Mouse (Mus musculus) MEL (cell line): ENCODE data around the gene Cep41. TPM values are rescaled to one million over a fixed set of nuclear protein-coding genes. Genes with fewer than 3 reads are reported as not detected.

Experiments
- DNase-seq: peaks from one replicate; pipeline ENCODE4 v3.0.0; 2011; ENCODE audit warnings: low read depth, low spot score
- H3K27ac ChIP-seq: 2 replicates; pipeline ENCODE4 v1.5.1; 2012; ENCODE audit warnings: low read depth, mild to moderate bottlenecking, control low read depth, low read length, moderate library complexity; ENCODE audit not compliant: control insufficient read depth
- H3K27me3 ChIP-seq, 2 experiments: fragments of 150-350 bp in 1 of 2; sonication (generic) in 1 of 2; 2 replicates each; pipeline ENCODE4 v1.6.1; 2012; ENCODE audit warnings: low read length in 2 of 2, mild to moderate bottlenecking in 2 of 2, improper control_type of control experiment in 1 of 2, moderate library complexity in 1 of 2; ENCODE audit not compliant: insufficient read depth in 2 of 2, control insufficient read depth in 1 of 2
- H3K36me3 ChIP-seq, 2 experiments: 2 replicates each; pipeline ENCODE4 v1.6.1; 2012 to 2014; ENCODE audit warnings: low read length in 2 of 2, improper control_type of control experiment in 1 of 2, inconsistent platforms in 1 of 2, mild to moderate bottlenecking in 1 of 2; ENCODE audit not compliant: insufficient read depth in 2 of 2, control insufficient read depth in 1 of 2
- H3K4me1 ChIP-seq, 2 experiments: fragments of 150-350 bp in 1 of 2; sonication (generic) in 1 of 2; 2 replicates each; pipeline ENCODE4 v1.6.1; 2012; ENCODE audit warnings: low read length in 2 of 2, improper control_type of control experiment in 1 of 2, mild to moderate bottlenecking in 1 of 2; ENCODE audit not compliant: insufficient read depth in 2 of 2, control insufficient read depth in 1 of 2
- H3K4me3 ChIP-seq, 2 experiments: fragments of 150-350 bp in 1 of 2; sonication (generic) in 1 of 2; 2 replicates each; pipeline ENCODE4 v1.5.1; 2012; ENCODE audit warnings: low read depth in 2 of 2, low read length in 2 of 2, mild to moderate bottlenecking in 2 of 2, moderate library complexity in 2 of 2, control low read depth in 1 of 2, improper control_type of control experiment in 1 of 2; ENCODE audit not compliant: control insufficient read depth in 1 of 2, insufficient read depth in 1 of 2
- H3K79me2 ChIP-seq: 2 replicates; pipeline ENCODE4 v1.6.1; 2012; ENCODE audit warnings: mild to moderate bottlenecking, low read length, moderate library complexity; ENCODE audit not compliant: control insufficient read depth, poor library complexity, insufficient read depth
- H3K9ac ChIP-seq: 2 replicates; pipeline ENCODE4 v1.6.1; 2012; ENCODE audit warnings: low read depth, mild to moderate bottlenecking, control low read depth, low read length, moderate library complexity; ENCODE audit not compliant: control insufficient read depth, poor library complexity, severe bottlenecking
- H3K9me3 ChIP-seq: fragments of 150-350 bp; sonication (generic); replicated peaks from 2 replicates; pipeline ENCODE4 v1.6.1; 2012; ENCODE audit warnings: mild to moderate bottlenecking, low read length, improper control_type of control experiment, moderate library complexity; ENCODE audit not compliant: insufficient read depth
- BHLHE40 ChIP-seq: IDR thresholded peaks from 2 replicates; pipeline ENCODE4 v1.6.1; 2012; ENCODE audit warnings: low read depth, mild to moderate bottlenecking, inconsistent platforms, low read length, improper control_type of control experiment, borderline replicate concordance
- CHD1 ChIP-seq: IDR thresholded peaks from 2 replicates; pipeline ENCODE4 v1.6.1; 2012; ENCODE audit warnings: low read depth, mild to moderate bottlenecking, inconsistent platforms, low read length, improper control_type of control experiment
- CHD2 ChIP-seq: IDR thresholded peaks from 2 replicates; pipeline ENCODE4 v1.6.1; 2011; ENCODE audit warnings: low read length, improper control_type of control experiment
- CTCF ChIP-seq, 3 experiments: IDR thresholded peaks in 2 of 3; conservative IDR thresholded peaks in 1 of 3; 2 replicates each; pipeline ENCODE4 v1.5.1; 2011 to 2012; ENCODE audit warnings: low read length in 3 of 3, low read depth in 2 of 3, mild to moderate bottlenecking in 2 of 3, improper control_type of control experiment in 1 of 3, inconsistent platforms in 1 of 3, mixed read lengths in 1 of 3, moderate library complexity in 1 of 3; ENCODE audit not compliant: control insufficient read depth in 1 of 3, insufficient read depth in 1 of 3, poor library complexity in 1 of 3, severe bottlenecking in 1 of 3
- E2F4 ChIP-seq: IDR thresholded peaks from 2 replicates; pipeline ENCODE4 v1.6.1; 2011; ENCODE audit warnings: low read depth, low read length, improper control_type of control experiment, borderline replicate concordance
- ETS1 ChIP-seq: IDR thresholded peaks from 2 replicates; pipeline ENCODE4 v1.6.1; 2012; ENCODE audit warnings: low read depth, mild to moderate bottlenecking, inconsistent platforms, low read length, improper control_type of control experiment, moderate library complexity
- GABPA ChIP-seq: IDR thresholded peaks from 2 replicates; pipeline ENCODE4 v1.6.1; 2012; ENCODE audit warnings: low read depth, mild to moderate bottlenecking, inconsistent platforms, low read length, improper control_type of control experiment, moderate library complexity
- KAT2A ChIP-seq: conservative IDR thresholded peaks from 2 replicates; pipeline ENCODE4 v1.6.1; 2012; ENCODE audit warnings: low read depth, low read length, improper control_type of control experiment, inconsistent platforms
- MEF2A ChIP-seq: IDR thresholded peaks from 2 replicates; pipeline ENCODE4 v1.6.1; 2014; ENCODE audit warnings: low read depth, mild to moderate bottlenecking, inconsistent platforms, low read length, improper control_type of control experiment; ENCODE audit not compliant: poor library complexity, insufficient replicate concordance, severe bottlenecking; ENCODE audit errors: extremely low read depth
- MYB ChIP-seq: IDR thresholded peaks from 2 replicates; pipeline ENCODE4 v1.6.1; 2011; ENCODE audit warnings: mild to moderate bottlenecking, low read depth, low read length, improper control_type of control experiment
- NRF1 ChIP-seq: IDR thresholded peaks from 2 replicates; pipeline ENCODE4 v1.6.1; 2014; ENCODE audit warnings: low read depth, mild to moderate bottlenecking, inconsistent platforms, low read length, improper control_type of control experiment, moderate library complexity; ENCODE audit not compliant: poor library complexity, insufficient read depth, severe bottlenecking
- POLR2AphosphoS2 ChIP-seq: IDR thresholded peaks from 2 replicates; pipeline ENCODE4 v1.6.1; 2011; ENCODE audit warnings: low read length, improper control_type of control experiment
- POLR2AphosphoS5 ChIP-seq: IDR thresholded peaks from 2 replicates; pipeline ENCODE4 v1.6.1; 2012; ENCODE audit warnings: low read depth, borderline replicate concordance, mild to moderate bottlenecking, inconsistent platforms, low read length, moderate library complexity, mixed read lengths
- SIN3A ChIP-seq: IDR thresholded peaks from 2 replicates; pipeline ENCODE4 v1.6.1; 2012; ENCODE audit warnings: low read length, improper control_type of control experiment, inconsistent platforms
- SMC3 ChIP-seq: IDR thresholded peaks from 2 replicates; pipeline ENCODE4 v1.6.1; 2011; ENCODE audit warnings: low read depth, low read length, improper control_type of control experiment
- TAL1 ChIP-seq: IDR thresholded peaks from 2 replicates; pipeline ENCODE4 v1.6.1; 2012; ENCODE audit warnings: mild to moderate bottlenecking, inconsistent platforms, low read length, moderate library complexity, mixed read lengths
- TBP ChIP-seq: IDR thresholded peaks from 2 replicates; pipeline ENCODE4 v1.8.0; 2011; ENCODE audit warnings: low read depth, low read length, improper control_type of control experiment
- USF2 ChIP-seq, 2 experiments: IDR thresholded peaks; 2 replicates each; pipeline ENCODE4 v1.6.1; 2011 to 2012; ENCODE audit warnings: improper control_type of control experiment in 2 of 2, low read length in 2 of 2, borderline replicate concordance in 1 of 2, inconsistent platforms in 1 of 2, low read depth in 1 of 2, mild to moderate bottlenecking in 1 of 2; ENCODE audit not compliant: insufficient read depth in 1 of 2
- ZKSCAN1 ChIP-seq: IDR thresholded peaks from 2 replicates; pipeline ENCODE4 v1.6.1; 2012; ENCODE audit warnings: low read depth, mild to moderate bottlenecking, inconsistent platforms, low read length, improper control_type of control experiment, moderate library complexity
- ZMIZ1 ChIP-seq: IDR thresholded peaks from 2 replicates; pipeline ENCODE4 v1.6.1; 2012; ENCODE audit warnings: low read depth, mild to moderate bottlenecking, inconsistent platforms, low read length, improper control_type of control experiment, moderate library complexity
- polyA plus RNA-seq, 2 experiments: library from polyadenylated mRNA; stranded (reverse) in 1 of 2; unstranded in 1 of 2; fragments of >175 nt in 1 of 2; fragments of >200 nt in 1 of 2; gene quantifications; 2 replicates each; pipeline versions ENCODE4 v1.2.1 to v1.2.4; 2012; ENCODE audit warnings: low replicate concordance in 2 of 2, low read depth in 1 of 2; ENCODE audit not compliant: insufficient read length in 2 of 2, insufficient read depth in 1 of 2, missing spikeins in 1 of 2
- total RNA-seq: library from RNA; depleted of rRNA; stranded (reverse); fragments of 300-350 nt; gene quantifications from 2 replicates; pipeline ENCODE4 v1.2.3, GENCODE M21; 2012

Gene Cep41
- total and polyA plus RNA-seq, 3 experiments, result 9.8 to 12.0 TPM; not detected in 1

DNA sequence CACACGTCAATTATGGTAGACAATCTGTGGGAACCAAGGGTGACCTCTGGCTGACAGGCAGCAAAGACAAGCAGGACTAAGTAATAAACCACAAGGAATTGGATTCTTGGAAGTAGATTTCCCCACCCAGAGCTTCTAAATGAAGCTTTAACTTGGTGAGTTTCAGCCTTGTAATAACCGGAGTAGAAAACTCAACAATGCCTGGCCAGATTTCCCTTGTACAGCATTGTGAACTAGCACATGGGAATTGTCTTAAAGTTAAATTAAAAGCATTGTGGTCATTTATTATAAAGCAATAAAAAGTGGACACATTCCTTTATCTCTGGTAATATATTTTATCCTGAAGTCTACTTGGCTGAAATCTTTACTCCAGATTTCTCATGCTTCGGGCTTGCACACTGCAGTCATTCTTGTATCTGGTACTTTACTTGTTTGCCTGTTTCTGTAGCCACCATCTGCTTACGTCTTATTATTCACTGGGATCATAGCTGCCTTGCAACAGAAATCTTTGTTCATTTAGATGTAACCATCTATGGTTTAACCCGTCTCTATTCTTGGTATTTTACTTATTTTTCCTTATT, 21.4 kb upstream of the Cep41 start:
- H3K4me3 ChIP-seq, result no peak overlapping the region
- no peaks in the 10 kb centered on the region for H3K9me3 ChIP-seq
- H3K79me2 ChIP-seq, result no peaks in the 10 kb centered on the region
- no peak overlapping the region for H3K27ac ChIP-seq
- no peak overlapping the region for H3K9ac ChIP-seq
- peaks cover 0 to 26% of the 10 kb centered on the region in 2 experiments; a peak in 2 of 4 replicates for H3K36me3 ChIP-seq
- no peaks in the 10 kb centered on the region for H3K27me3 ChIP-seq
- H3K4me1 ChIP-seq, result peaks cover 12 to 26% of the 10 kb centered on the region in 2 experiments
- DNase-seq, result no peak
- no peak for TF ChIP-seq CHD1
- no peak for TF ChIP-seq GABPA
- TF ChIP-seq MEF2A, result no peak
- no peak for TF ChIP-seq CHD2
- TF ChIP-seq E2F4, result no peak
- TF ChIP-seq CTCF (IDR thresholded peaks at IDR 0.05 in 2 of 3, conservative IDR thresholded peaks at IDR 0.05 in 1 of 3; ENCODE audit: control insufficient read depth in 1 of 3, insufficient read depth in 1 of 3, low read depth in 2 of 3, low read length in 3 of 3, poor library complexity in 1 of 3, severe bottlenecking in 1 of 3), result no peak
- no peak for TF ChIP-seq BHLHE40
- no peak for TF ChIP-seq ZKSCAN1
- TF ChIP-seq TAL1, result no peak

DNA sequence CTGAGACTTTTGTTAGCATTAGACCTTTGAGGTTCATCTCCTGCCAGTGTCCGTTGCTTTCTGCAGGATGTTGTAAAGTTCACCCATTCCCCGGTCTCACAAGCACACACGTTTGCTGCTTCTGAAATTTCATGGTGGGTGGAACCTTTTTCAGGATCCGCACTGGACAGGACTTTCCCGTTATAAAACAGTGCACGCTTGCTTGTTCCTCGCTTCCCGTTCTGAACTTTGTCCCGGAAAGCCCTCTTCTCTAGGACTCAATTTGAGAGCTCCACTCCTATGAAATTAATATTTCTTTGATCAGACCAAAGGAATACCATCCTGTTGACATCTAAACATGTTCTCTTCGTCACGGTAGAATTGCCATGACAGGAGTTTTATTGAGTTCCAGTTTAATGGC, 20.3 kb upstream of the Cep41 start:
- Histone ChIP-seq H3K36me3 (peaks cover 0 to 26% of the 10 kb centered on the region in 2 experiments; a peak in 2 of 4 replicates), H3K79me2 (no peaks in the 10 kb centered on the region), H3K9me3 (no peaks in the 10 kb centered on the region), H3K27me3 (no peaks in the 10 kb centered on the region), H3K27ac (peak overlapping the region; percentile 49), H3K9ac (no peak overlapping the region), H3K4me3 (no peak overlapping the region; a peak in 1 of 4 replicates), H3K4me1 (peaks cover 12 to 26% of the 10 kb centered on the region in 2 experiments)
- no peak for TF ChIP-seq KAT2A
- no peak for TF ChIP-seq POLR2AphosphoS2
- TF ChIP-seq USF2 (IDR thresholded peaks at IDR 0.05; ENCODE audit: borderline replicate concordance in 1 of 2, insufficient read depth in 1 of 2, low read depth in 1 of 2, low read length in 2 of 2), result no peak
- no peak for TF ChIP-seq TBP
- TF ChIP-seq E2F4, result no peak
- no peak for TF ChIP-seq GABPA
- no peak for TF ChIP-seq ETS1
- no peak for TF ChIP-seq CHD1
- TF ChIP-seq MYB, result no peak
- TF ChIP-seq ZMIZ1, result no peak
- TF ChIP-seq POLR2AphosphoS5, result no peak
- no peak for TF ChIP-seq CHD2
- no peak for TF ChIP-seq SIN3A
- TF ChIP-seq SMC3, result no peak
- TF ChIP-seq NRF1, result no peak
- no peak for TF ChIP-seq BHLHE40
- no peak for DNase-seq
